Mouse (Mus musculus): ENCODE measurements around the gene Vps4a. TPM values are rescaled to one million over a fixed set of nuclear protein-coding genes. Genes with fewer than 3 reads are reported as not detected.

Gene Vps4a
- polyA plus RNA-seq, 1 experiment from 2014 or later, result 143 TPM

DNA sequence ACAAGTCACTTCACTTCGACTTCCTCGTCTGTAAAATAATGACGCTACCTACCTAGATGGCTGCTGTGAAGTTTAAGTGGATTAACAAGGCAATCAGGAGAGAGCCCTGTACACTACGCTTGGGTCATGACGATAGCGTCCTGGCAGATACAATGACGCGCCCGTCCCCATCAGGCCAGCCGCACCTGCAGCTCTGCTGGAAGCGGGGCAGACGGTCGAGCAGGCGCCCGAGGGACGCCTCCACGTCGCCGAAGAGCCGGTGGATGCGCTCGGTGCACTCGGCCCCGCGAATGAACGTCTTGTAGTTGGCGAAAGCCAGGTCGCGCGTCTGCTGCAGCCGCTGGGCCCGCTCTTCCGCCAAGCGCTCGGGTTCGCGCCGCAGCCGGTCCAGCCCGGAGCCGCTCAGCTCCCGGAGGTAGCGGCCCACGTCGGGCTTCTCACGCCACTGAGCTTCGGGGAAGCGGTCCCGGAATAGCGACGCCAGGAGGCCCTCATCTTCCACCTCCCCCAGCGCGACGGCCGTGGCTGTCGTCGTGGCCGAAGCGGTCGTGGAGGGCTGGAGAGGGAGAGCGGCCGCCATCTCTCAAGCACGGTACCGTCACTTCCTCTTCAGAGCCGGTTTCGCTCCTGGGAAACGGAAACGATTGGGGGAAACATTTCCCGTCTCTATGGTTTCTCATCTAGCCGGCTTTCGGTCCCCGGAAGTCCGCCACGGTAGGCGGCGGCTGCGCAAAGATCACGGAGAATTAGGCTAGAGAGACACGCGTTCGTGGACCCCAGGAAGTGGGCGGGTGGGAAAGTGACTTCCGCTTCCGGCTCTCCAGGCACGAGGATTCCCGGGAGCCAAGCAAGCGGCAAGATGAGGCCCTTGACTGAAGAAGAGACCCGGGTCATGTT lies 25.3 kb downstream of the Vps4a start, which contains the start of the genes Cog8 and Nip7:
Gene Cog8 (minus strand): TSS at position 614 of the 897 bp plus-strand sequence.
Gene Nip7 (plus strand): TSS at position 802 of the 897 bp plus-strand sequence.
- Histone ChIP-seq H3K27ac (peak within 1 kb of the TSS; percentile 91), H3K4me1 (replicated peaks) (peaks cover 24% of the 10 kb centered on the region), H3K4me2 (peak within 1 kb of the TSS; percentile 99), H3K9me3 (no peaks in the 10 kb centered on the region), H3K9ac (peak within 1 kb of the TSS; percentile 90), H3K27me3 (no peaks in the 10 kb centered on the region), H3K36me3 (peaks cover 47% of the 10 kb centered on the region), H3K4me3 (peak within 1 kb of the TSS; percentile 83)
- WGBS, result under 1% methylated on average over 88 of the region's 88 CpGs
- ATAC-seq (ENCODE audit: low FRiP score), result peak; percentile 94

DNA sequence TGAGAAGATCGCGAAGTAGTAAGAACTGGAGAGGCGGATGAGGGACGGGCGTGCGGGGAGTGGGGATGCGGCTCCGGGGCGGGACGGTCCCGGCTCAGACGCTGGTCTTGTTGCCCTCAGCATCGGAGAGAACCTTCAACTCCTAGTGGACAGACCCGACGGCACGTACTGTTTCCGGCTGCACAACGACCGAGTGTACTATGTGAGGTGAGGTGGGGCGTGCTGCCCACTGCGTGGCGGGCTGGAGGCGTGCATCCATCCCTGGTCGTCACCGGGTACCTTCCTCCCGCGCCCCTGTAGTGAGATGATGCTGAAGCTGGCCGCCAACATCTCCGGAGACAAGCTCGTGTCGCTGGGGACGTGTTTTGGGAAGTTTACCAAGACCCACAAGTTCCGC lies 25.9 kb downstream of the Vps4a start:
- peak overlapping the region; percentile 99 for H3K4me2 ChIP-seq
- H3K36me3 ChIP-seq, result peaks cover 41% of the 10 kb centered on the region
- H3K27ac ChIP-seq, result peak overlapping the region; percentile 72; the same call in 1 of the 2 replicates
- peak overlapping the region; percentile 88 for H3K9ac ChIP-seq
- 1% methylated on average over 33 of the region's 33 CpGs for WGBS
- H3K27me3 ChIP-seq, result no peaks in the 10 kb centered on the region
- H3K4me3 ChIP-seq, result peak overlapping the region; percentile 83
- peaks cover 24% of the 10 kb centered on the region for H3K4me1 ChIP-seq (replicated peaks)
- H3K9me3 ChIP-seq, result no peaks in the 10 kb centered on the region
- ATAC-seq (ENCODE audit: low FRiP score), result peak; percentile 77

DNA sequence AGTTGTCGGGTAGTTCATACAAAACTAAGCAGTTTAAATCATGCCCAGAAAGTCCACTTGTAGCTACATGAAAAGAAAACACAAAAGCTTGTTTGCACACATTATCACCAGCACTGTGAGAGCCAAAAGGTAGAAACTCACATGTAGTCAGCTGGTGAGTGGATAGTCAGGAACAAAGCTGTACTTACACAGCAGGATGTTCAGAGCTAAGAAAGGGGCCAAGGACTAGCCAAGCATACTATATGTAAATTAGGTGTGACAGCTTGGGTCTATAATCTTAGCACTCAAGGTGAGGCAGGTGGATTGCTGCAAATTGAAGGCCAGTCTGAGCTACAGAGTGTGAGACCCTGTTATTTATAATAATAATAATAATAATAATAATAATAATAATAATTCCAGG lies 31.6 kb downstream of the Vps4a start:
- WGBS, result 93% methylated on average over 1 of the region's 1 CpGs
- peaks cover 4% of the 10 kb centered on the region for H3K4me1 ChIP-seq (replicated peaks)
- H3K9ac ChIP-seq, result no peak overlapping the region
- no peaks in the 10 kb centered on the region for H3K9me3 ChIP-seq
- no peak overlapping the region for H3K4me2 ChIP-seq
- no peak overlapping the region for H3K4me3 ChIP-seq
- H3K27ac ChIP-seq, result no peak overlapping the region
- no peaks in the 10 kb centered on the region for H3K27me3 ChIP-seq
- peaks cover 14% of the 10 kb centered on the region for H3K36me3 ChIP-seq
- ATAC-seq (ENCODE audit: low FRiP score), result no peak

DNA sequence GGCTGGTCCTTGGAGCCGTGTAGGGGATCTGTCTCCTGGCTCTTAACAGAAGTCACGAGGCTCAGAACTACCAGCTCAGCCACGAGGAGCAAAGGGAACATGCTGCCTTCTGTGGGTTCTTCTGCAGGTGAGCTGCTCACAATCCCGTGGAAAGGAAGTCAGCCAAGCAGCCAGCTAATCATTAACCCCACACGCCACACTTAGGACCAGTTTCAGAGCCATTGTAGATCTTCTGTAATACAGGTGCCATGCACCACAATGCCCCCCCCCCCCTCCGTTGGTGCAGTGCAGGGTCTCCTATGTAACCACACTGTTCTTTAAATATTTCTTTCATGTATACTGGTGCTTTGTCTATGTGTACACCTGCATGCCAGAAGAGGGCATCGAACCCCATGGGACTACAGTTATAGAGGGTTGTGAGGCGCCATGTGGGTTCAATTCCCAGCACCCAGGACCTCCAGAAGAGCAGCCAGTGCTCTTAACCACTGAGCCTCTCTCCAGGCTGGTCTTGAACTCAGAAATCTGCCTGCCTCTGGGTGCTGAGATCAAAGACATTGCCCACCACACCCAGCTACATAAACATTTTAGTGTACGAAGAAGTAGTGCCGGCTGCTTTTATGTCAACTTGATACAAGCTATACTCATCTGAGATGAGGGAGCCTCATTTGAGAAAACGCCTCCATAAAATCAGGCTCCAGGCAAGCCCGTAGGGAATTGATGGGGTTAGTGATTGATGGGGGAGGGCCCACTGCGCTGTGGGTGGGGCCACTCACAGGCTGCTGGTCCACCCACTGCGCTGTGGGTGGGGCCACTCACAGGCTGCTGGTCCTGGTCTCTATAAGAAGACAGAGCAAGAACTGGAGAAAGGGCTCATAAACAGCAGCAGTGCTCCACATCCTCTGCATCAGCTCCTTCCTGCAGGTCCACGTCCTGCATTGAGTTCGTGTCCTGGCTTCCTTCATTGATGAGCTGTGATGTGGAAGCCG lies 34.8 kb downstream of the Vps4a start, which contains the start of gene Tmed6:
Gene Tmed6 (minus strand): TSS at position 134 of the 986 bp plus-strand sequence.
- Histone ChIP-seq H3K9me3 (no peaks in the 10 kb centered on the region), H3K9ac (no peak within 1 kb of the TSS), H3K4me3 (no peak within 1 kb of the TSS), H3K27ac (no peak within 1 kb of the TSS), H3K36me3 (peaks cover 27% of the 10 kb centered on the region), H3K4me1 (replicated peaks) (no peaks in the 10 kb centered on the region), H3K4me2 (no peak within 1 kb of the TSS), H3K27me3 (no peaks in the 10 kb centered on the region)
- ATAC-seq (ENCODE audit: low FRiP score), result no peak
- WGBS, result 65% methylated on average over 17 of the region's 17 CpGs

DNA sequence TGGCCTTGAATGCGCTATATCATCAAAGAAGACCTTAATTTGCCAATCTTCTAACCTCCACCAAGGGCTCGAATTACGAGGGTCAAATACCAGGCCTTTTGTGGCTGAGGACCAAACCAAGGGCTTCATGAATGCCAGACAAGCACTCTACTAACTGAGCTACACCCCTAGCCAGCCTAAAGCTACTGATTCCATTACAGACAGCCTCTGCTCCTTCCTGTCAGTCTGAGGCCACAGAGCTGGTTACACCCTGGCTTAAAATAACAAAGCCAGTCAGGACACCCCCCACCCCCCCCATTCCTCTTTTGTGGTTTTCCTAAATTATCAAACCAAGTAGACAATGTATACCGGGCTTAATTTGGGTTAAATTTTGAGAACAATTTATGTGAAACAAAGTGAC lies 42.7 kb downstream of the Vps4a start:
- Histone ChIP-seq H3K9ac (no peak overlapping the region), H3K27ac (no peak overlapping the region), H3K4me1 (replicated peaks) (no peaks in the 10 kb centered on the region), H3K4me3 (no peak overlapping the region), H3K4me2 (no peak overlapping the region), H3K27me3 (no peaks in the 10 kb centered on the region), H3K36me3 (peaks cover 92% of the 10 kb centered on the region), H3K9me3 (no peaks in the 10 kb centered on the region)
- 89% methylated on average over 4 of the region's 4 CpGs for WGBS
- ATAC-seq (ENCODE audit: low FRiP score), result no peak

DNA sequence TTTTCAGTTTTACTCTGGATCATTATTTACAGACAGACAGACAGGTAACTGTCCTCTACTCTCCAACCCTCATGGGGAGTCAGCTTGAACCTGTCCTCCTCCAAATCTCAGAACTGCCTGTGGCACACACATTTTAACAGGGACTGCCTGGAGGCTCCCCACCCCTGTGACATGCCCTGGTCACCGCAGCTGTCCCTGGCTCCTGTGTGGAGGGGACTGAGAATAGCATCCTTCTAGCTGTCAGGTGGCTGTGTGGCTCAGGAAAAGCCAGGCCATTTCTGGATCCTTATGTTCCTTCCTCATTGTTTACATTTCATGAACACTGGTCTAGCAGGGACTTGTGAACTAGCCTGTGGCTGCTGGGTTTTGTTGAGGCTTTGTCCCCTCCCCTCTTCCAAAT lies 43.1 kb downstream of the Vps4a start:
- WGBS, result 88% methylated on average over 1 of the region's 1 CpGs
- Histone ChIP-seq H3K4me3 (no peak overlapping the region), H3K36me3 (peaks cover 92% of the 10 kb centered on the region), H3K4me2 (no peak overlapping the region), H3K9me3 (no peaks in the 10 kb centered on the region), H3K27me3 (no peaks in the 10 kb centered on the region), H3K9ac (no peak overlapping the region), H3K27ac (no peak overlapping the region), H3K4me1 (replicated peaks) (no peaks in the 10 kb centered on the region)
- ATAC-seq (ENCODE audit: low FRiP score), result no peak

DNA sequence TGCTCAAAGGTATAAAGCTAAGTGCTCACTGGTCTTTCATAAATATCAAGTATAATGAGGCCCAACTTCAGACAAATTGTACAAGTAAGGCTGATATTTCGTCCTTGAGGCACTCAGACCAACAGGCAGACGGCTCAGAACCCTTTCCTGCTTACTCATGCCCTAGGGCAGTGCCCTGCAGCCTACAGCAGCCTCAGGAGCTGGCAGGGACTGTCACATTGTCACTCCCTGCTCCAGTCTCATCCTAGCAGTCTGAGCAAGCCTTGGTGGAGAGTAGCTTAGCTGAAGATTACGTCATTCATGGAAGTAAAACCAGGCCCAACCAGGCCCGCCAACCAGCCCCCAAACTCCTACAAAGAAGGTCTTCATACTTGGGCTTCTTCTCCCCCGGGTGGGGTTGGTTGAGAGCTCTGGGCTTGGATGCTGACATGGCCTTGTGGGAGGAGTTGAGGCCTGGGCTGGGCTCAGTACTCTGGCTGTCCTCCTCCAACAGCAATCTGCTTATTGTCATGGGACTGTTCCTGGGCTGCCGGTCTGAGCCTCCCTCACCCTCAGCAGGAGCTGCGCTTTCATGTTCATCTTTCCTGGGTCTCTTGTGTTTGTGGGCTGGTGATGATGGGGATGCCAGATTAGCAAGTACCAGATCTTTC lies 45.3 kb downstream of the Vps4a start:
- H3K27ac ChIP-seq, result no peak overlapping the region
- H3K36me3 ChIP-seq, result peaks cover 89% of the 10 kb centered on the region
- H3K9me3 ChIP-seq, result no peaks in the 10 kb centered on the region
- WGBS, result 95% methylated on average over 7 of the region's 7 CpGs
- H3K9ac ChIP-seq, result no peak overlapping the region
- H3K4me2 ChIP-seq, result no peak overlapping the region
- ATAC-seq (ENCODE audit: low FRiP score), result no peak
- H3K4me3 ChIP-seq, result no peak overlapping the region
- no peaks in the 10 kb centered on the region for H3K4me1 ChIP-seq (replicated peaks)
- no peaks in the 10 kb centered on the region for H3K27me3 ChIP-seq

DNA sequence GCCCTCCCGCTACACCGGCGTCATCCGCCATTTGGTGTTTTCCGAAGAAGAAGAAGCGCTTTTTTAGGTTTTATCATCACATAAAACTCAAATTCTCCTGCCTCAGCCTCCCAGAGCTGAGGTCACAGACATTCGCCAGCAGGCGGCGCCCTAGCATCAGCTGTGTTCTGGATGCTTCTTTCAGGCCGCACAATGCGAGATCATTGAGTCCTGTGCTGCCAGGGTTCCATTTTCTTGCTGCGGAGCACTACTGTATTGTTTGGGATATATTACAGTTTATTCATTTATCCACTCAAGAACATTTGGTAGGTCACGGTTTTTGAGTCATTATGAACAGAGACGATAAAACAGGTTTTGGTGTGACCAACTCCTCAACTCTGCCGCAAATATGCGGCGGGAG lies 54.3 kb downstream of the Vps4a start:
- no peak overlapping the region for H3K4me2 ChIP-seq
- no peak overlapping the region for H3K4me3 ChIP-seq
- WGBS, result 98% methylated on average over 17 of the region's 17 CpGs
- peaks cover 71% of the 10 kb centered on the region for H3K36me3 ChIP-seq
- H3K9me3 ChIP-seq, result no peaks in the 10 kb centered on the region
- H3K9ac ChIP-seq, result no peak overlapping the region
- no peaks in the 10 kb centered on the region for H3K27me3 ChIP-seq
- no peak for ATAC-seq (ENCODE audit: low FRiP score)
- H3K27ac ChIP-seq, result no peak overlapping the region
- no peaks in the 10 kb centered on the region for H3K4me1 ChIP-seq (replicated peaks)

DNA sequence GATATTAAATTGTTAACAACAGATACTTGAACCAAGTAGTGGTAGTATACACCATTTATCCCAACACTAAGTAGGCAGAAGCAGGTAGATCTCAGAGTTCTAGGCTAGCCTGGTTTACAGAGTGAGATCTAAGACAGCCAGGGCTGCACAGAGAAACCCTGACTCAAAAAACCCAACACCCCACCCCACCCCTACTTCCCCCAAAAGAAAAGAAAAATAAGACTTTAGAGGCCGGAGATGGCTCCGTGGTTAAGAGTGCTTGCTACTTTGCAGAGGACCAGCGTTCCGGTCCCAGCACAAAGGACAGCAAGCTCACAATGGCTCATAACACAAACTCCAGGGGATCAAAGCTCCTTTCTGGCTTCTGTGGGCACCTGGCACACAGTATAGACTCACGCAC lies 55.0 kb downstream of the Vps4a start:
- peaks cover 70% of the 10 kb centered on the region for H3K36me3 ChIP-seq
- 97% methylated on average over 5 of the region's 5 CpGs for WGBS

DNA sequence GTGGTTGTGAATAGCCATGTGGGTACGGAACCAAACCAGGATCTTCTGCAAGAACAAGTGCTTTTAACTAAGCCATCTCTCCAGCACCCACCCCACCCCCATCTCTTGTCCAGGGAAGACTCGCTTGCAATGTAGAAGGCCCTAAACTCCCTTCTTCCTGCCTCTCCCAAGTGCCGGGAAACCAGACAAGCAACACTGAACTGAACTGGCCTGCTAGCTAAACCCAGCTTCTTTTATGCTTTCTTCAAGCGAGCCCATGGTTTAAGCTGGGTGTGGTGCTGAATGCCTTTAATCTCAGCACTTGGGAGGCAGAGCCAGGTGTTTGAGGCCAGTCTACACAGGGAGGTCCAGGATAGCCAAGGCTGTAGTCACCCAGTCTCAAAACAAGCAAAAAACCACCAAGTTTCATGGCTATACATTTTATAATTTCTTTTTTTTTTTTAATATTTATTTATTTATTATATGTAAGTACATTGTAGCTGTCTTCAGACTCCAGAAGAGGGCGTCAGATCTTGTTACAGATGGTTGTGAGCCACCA lies 57.6 kb downstream of the Vps4a start:
- no peak overlapping the region for H3K4me2 ChIP-seq
- no peak overlapping the region for H3K9ac ChIP-seq
- ATAC-seq (ENCODE audit: low FRiP score), result no peak
- H3K4me1 ChIP-seq (replicated peaks), result peaks cover 6% of the 10 kb centered on the region; the same call in 1 of the 2 replicates
- H3K4me3 ChIP-seq, result no peak overlapping the region
- H3K9me3 ChIP-seq, result no peaks in the 10 kb centered on the region
- H3K36me3 ChIP-seq, result peaks cover 70% of the 10 kb centered on the region
- H3K27ac ChIP-seq, result no peak overlapping the region
- no peaks in the 10 kb centered on the region for H3K27me3 ChIP-seq
- 93% methylated on average over 5 of the region's 5 CpGs for WGBS

More for the DNA sequence above, 55.0 kb downstream of the Vps4a start:
- no peak for ATAC-seq (ENCODE audit: low FRiP score)
- no peak overlapping the region for H3K4me2 ChIP-seq
- H3K27ac ChIP-seq, result no peak overlapping the region
- no peaks in the 10 kb centered on the region for H3K27me3 ChIP-seq
- H3K9me3 ChIP-seq, result no peaks in the 10 kb centered on the region
- no peak overlapping the region for H3K9ac ChIP-seq
- no peak overlapping the region for H3K4me3 ChIP-seq
- H3K4me1 ChIP-seq (replicated peaks), result no peaks in the 10 kb centered on the region

DNA sequence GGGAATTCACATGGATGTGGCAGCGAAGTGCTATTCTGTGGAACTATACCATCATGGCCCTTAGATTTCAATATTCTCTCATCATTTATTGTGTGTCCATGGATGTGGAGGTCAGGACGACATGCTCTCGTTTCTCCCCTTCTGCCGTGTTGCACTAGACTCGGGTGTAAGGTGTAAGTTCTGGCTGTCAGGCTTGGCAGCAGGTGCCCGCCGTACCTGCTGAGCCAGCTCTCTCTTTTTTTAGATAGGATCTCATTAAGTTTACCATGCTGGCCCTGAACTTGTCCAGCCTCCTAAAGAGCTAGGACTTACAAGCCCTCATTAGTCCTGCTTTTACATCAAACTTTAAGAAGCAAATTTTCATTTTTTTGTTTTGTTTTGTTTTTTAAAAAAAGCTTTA lies 59.5 kb downstream of the Vps4a start:
- H3K36me3 ChIP-seq, result peaks cover 64% of the 10 kb centered on the region
- H3K4me2 ChIP-seq, result no peak overlapping the region
- H3K27me3 ChIP-seq, result no peaks in the 10 kb centered on the region
- H3K9ac ChIP-seq, result no peak overlapping the region
- H3K4me3 ChIP-seq, result no peak overlapping the region
- no peak for ATAC-seq (ENCODE audit: low FRiP score)
- H3K27ac ChIP-seq, result no peak overlapping the region
- no peaks in the 10 kb centered on the region for H3K9me3 ChIP-seq
- peaks cover 25% of the 10 kb centered on the region for H3K4me1 ChIP-seq (replicated peaks)
- 96% methylated on average over 7 of the region's 7 CpGs for WGBS

All from hindbrain, embryonic 13.5 days (tissue).